Mouse (Mus musculus) spleen, postnatal 0 days (tissue): ENCODE data around the gene Adam26a. TPM values are rescaled to one million over a fixed set of nuclear protein-coding genes. Genes with fewer than 3 reads are reported as not detected.

Experiments
- polyA plus RNA-seq: library from polyadenylated mRNA; unstranded; fragments of >200 nt; fragmentation: Nextera tagmentation; extraction: Ambion mirVana; gene quantifications from 2 replicates; pipeline ENCODE4 v1.2.1, GENCODE M21; 2015

The Adam26a gene
- not detected in 2 replicates for polyA plus RNA-seq

GRCm38 (mm10) chr8:43576607-43577006 is at the start of gene Adam26a:
Gene Adam26a, minus strand, starts transcription at chr8:43576707.

DNA sequence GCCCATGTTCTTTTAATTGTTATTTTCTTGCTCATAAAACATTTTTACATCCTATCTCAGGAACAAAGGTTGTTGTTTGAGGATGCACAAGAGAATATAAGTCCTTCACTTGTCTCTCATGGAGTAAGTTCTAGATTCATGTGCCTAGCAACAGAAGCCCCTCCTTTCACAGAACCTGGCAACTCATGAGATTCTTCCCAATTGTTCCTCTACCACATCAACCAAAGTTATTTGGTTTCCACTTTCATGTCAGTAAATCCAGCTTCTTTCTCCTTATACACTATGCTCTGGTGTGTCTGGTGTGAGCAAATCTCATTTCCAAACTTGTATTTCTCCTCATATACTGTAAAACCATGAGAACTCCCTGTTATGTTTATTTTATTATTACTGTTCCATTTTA is 48.5 kb downstream of the Adam26a start, which contains the start of gene Adam26b:
Gene Adam26b, minus strand, starts transcription at position 101 of the 400 bp plus-strand sequence.

Other genes with a start within 250 kb of the Adam26a start
- not detected in 2 replicates for gene Adam26b, start 48.6 kb downstream of the Adam26a start, polyA plus RNA-seq
- gene Gm5346, start 50.6 kb upstream of the Adam26a start, polyA plus RNA-seq = not detected in 2 replicates
- gene Adam34, start 133.3 kb upstream of the Adam26a start, polyA plus RNA-seq = not detected in 2 replicates